Mouse (Mus musculus) urinary bladder, postnatal 14 days (tissue): Measurements from ENCODE around the gene Zfp553.
"Not testable (repeated sequence)": the region's sequence is repeated elsewhere in the genome, so short reads cannot be mapped to it uniquely, and the experiment has no call there.

Source experiments
- DNase-seq: peaks from one replicate; pipeline ENCODE4 v3.0.0; 2021; ENCODE audit warnings: low spot score

Gene Zfp553

GRCm38 (mm10) chr7:127233368-127233749 is 498 bp downstream of the Zfp553 start:
- DNase-seq, result no peak

- DNase-seq, result no peak
Observed at GRCm38 (mm10) chr7:127233765-127234164, 904 bp downstream of the Zfp553 start.

- DNase-seq, result no peak
Observed at GRCm38 (mm10) chr7:127234777-127235176, 1.9 kb downstream of the Zfp553 start.

- no peak for DNase-seq
Observed at GRCm38 (mm10) chr7:127243361-127243867, 10.6 kb downstream of the Zfp553 start.

GRCm38 (mm10) chr7:127243870-127244657 is 11.2 kb downstream of the Zfp553 start, which contains the start of gene Zfp771:
Gene Zfp771 (plus strand): TSS chr7:127244274.
- DNase-seq, result peak; percentile 96

GRCm38 (mm10) chr7:127244658-127245510 is 12.0 kb downstream of the Zfp553 start:
- no peak for DNase-seq

GRCm38 (mm10) chr7:127250511-127250910 is 17.6 kb downstream of the Zfp553 start:
- not testable (repeated sequence) for DNase-seq

- DNase-seq, result no peak
Observed at GRCm38 (mm10) chr7:127252414-127252813, 19.6 kb downstream of the Zfp553 start.

- no peak for DNase-seq
Observed at GRCm38 (mm10) chr7:127253341-127253740, 20.5 kb downstream of the Zfp553 start.

GRCm38 (mm10) chr7:127253821-127254769 is 21.2 kb downstream of the Zfp553 start:
- DNase-seq, result peak; percentile 96

GRCm38 (mm10) chr7:127255008-127255407 is 22.1 kb downstream of the Zfp553 start:
- no peak for DNase-seq

- DNase-seq, result no peak
Observed at GRCm38 (mm10) chr7:127255965-127256364, 23.1 kb downstream of the Zfp553 start.

GRCm38 (mm10) chr7:127256518-127256917 is 23.7 kb downstream of the Zfp553 start:
- DNase-seq, result no peak

GRCm38 (mm10) chr7:127259186-127259905 is 26.5 kb downstream of the Zfp553 start:
- DNase-seq, result no peak

- peak; percentile 96 for DNase-seq
Observed at GRCm38 (mm10) chr7:127260309-127261111, 27.6 kb downstream of the Zfp553 start, which contains the start of gene Dctpp1. Gene Dctpp1 (minus strand): TSS chr7:127260709.

- no peak for DNase-seq
Observed at GRCm38 (mm10) chr7:127262218-127262961, 29.5 kb downstream of the Zfp553 start.

GRCm38 (mm10) chr7:127263526-127263925 is 30.7 kb downstream of the Zfp553 start:
- no peak for DNase-seq

- no peak for DNase-seq
Observed at GRCm38 (mm10) chr7:127270256-127270655, 37.4 kb downstream of the Zfp553 start.

GRCm38 (mm10) chr7:127270666-127271065 is 37.8 kb downstream of the Zfp553 start:
- no peak for DNase-seq
